Mouse (Mus musculus) forebrain, embryonic 11.5 days (tissue): ENCODE measurements at regions not wholly inside any gene's neighbourhood (a gene's known extent, or its start where the extent isn't known, plus 50 kb on each side); places are given as distances from the start of the nearest gene placed in this dataset.

ENCODE experiments used
- ATAC-seq: fragments of 200-750 bp; cut with Nextera tagmentation; replicated peaks from 2 replicates; pipeline ENCODE4 v1.8.0; 2017; ENCODE audit warnings: moderate TSS enrichment; ENCODE audit not compliant: low FRiP score
- DNase-seq: peaks from one replicate; pipeline ENCODE4 v3.0.0-alpha.2; 2017; ENCODE audit warnings: low spot score
- H3K27ac ChIP-seq: fragments of 300-500 bp; sonication (generic); 2 replicates; pipeline ENCODE4 v1.5.1; 2014; ENCODE audit warnings: low read depth, low read length
- H3K27me3 ChIP-seq: fragments of 300-500 bp; sonication (generic); 2 replicates; pipeline ENCODE4 v1.6.1; 2014; ENCODE audit warnings: mild to moderate bottlenecking, low read length, mixed read lengths; ENCODE audit not compliant: control insufficient read depth, insufficient read depth
- H3K36me3 ChIP-seq: fragments of 300-500 bp; sonication (generic); 2 replicates; pipeline ENCODE4 v1.6.1; 2014; ENCODE audit warnings: mild to moderate bottlenecking, low read length, moderate library complexity, mixed read lengths; ENCODE audit not compliant: control insufficient read depth, insufficient read depth
- H3K4me1 ChIP-seq: fragments of 300-500 bp; sonication (generic); replicated peaks from 2 replicates; pipeline ENCODE4 v1.6.1; 2014; ENCODE audit warnings: low read length, mixed read lengths; ENCODE audit not compliant: control insufficient read depth, insufficient read depth
- H3K4me2 ChIP-seq: fragments of 300-500 bp; sonication (generic); 2 replicates; pipeline ENCODE4 v1.6.1; 2014; ENCODE audit warnings: low read depth, mild to moderate bottlenecking, low read length, moderate library complexity, mixed read lengths; ENCODE audit not compliant: severe bottlenecking
- H3K4me3 ChIP-seq: fragments of 300-500 bp; sonication (generic); 2 replicates; pipeline ENCODE4 v1.5.1; 2014; ENCODE audit warnings: low read depth, low read length
- H3K9ac ChIP-seq: fragments of 300-500 bp; sonication (generic); 2 replicates; pipeline ENCODE4 v1.6.1; 2014; ENCODE audit warnings: low read length
- H3K9me3 ChIP-seq: fragments of 300-500 bp; sonication (generic); 2 replicates; pipeline ENCODE4 v1.6.1; 2016; ENCODE audit warnings: low read length, mixed read lengths; ENCODE audit not compliant: control insufficient read depth
- WGBS: fragments of 180-500 bp; shearing (Covaris S2); extraction: QIAGEN DNeasy Blood & Tissue Kit; methylation state at CpG from one replicate; pipeline ENCODE4 v1.1.7; 2014; 5-methylcytosine and 5-hydroxymethylcytosine counted together

GRCm38 (mm10) chr11:111820356-111820755 is 754.4 kb downstream of the Kcnj2 start:
- Histone ChIP-seq H3K4me3 (no peak overlapping the region), H3K9me3 (no peaks in the 10 kb centered on the region), H3K27me3 (no peaks in the 10 kb centered on the region), H3K9ac (no peak overlapping the region), H3K4me2 (no peak overlapping the region), H3K36me3 (no peaks in the 10 kb centered on the region), H3K4me1 (peaks cover 7% of the 10 kb centered on the region; the same call in 1 of the 2 replicates), H3K27ac (no peak overlapping the region)
- no peak for DNase-seq
- no peak for ATAC-seq
- WGBS: 15% methylated on average over 7 of the region's 7 CpGs

GRCm38 (mm10) chr11:111828455-111828854 is 762.5 kb downstream of the Kcnj2 start:
- Histone ChIP-seq H3K27ac (no peak overlapping the region), H3K4me2 (no peak overlapping the region)
- 42% methylated on average over 8 of the region's 8 CpGs for WGBS

GRCm38 (mm10) chr11:111838996-111839395 is 773.0 kb downstream of the Kcnj2 start:
- no peak for DNase-seq
- ATAC-seq: no peak
- Histone ChIP-seq H3K9ac (no peak overlapping the region), H3K4me3 (no peak overlapping the region), H3K27ac (no peak overlapping the region), H3K9me3 (no peaks in the 10 kb centered on the region), H3K27me3 (no peaks in the 10 kb centered on the region), H3K4me1 (peaks cover 3% of the 10 kb centered on the region; the same call in 1 of the 2 replicates), H3K36me3 (no peaks in the 10 kb centered on the region), H3K4me2 (no peak overlapping the region)
- WGBS: 90% methylated on average over 5 of the region's 5 CpGs

More at GRCm38 (mm10) chr11:111828455-111828854, 762.5 kb downstream of the Kcnj2 start:
- ATAC-seq: no peak
- Histone ChIP-seq H3K4me1 (no peaks in the 10 kb centered on the region), H3K27me3 (no peaks in the 10 kb centered on the region), H3K36me3 (no peaks in the 10 kb centered on the region), H3K4me3 (no peak overlapping the region), H3K9me3 (no peaks in the 10 kb centered on the region), H3K9ac (no peak overlapping the region)
- no peak for DNase-seq

GRCm38 (mm10) chr11:111843728-111844258 is 777.8 kb downstream of the Kcnj2 start:
- Histone ChIP-seq H3K4me1 (peaks cover 5% of the 10 kb centered on the region; the same call in 1 of the 2 replicates), H3K27ac (peak overlapping the region; percentile 68; the same call in 1 of the 2 replicates), H3K27me3 (no peaks in the 10 kb centered on the region), H3K9ac (no peak overlapping the region), H3K4me3 (no peak overlapping the region), H3K36me3 (no peaks in the 10 kb centered on the region), H3K4me2 (no peak overlapping the region), H3K9me3 (no peaks in the 10 kb centered on the region)
- ATAC-seq (peak; percentile 82), DNase-seq (peak; percentile 68)
- 7% methylated on average over 4 of the region's 4 CpGs for WGBS

GRCm38 (mm10) chr11:111844382-111845027 is 778.5 kb downstream of the Kcnj2 start:
- ATAC-seq (peak; percentile 83), DNase-seq (no peak)
- no peak overlapping the region for H3K9ac ChIP-seq
- 2% methylated on average over 7 of the region's 7 CpGs for WGBS
- H3K36me3 ChIP-seq: no peaks in the 10 kb centered on the region
- no peaks in the 10 kb centered on the region for H3K27me3 ChIP-seq
- peaks cover 5% of the 10 kb centered on the region; the same call in 1 of the 2 replicates for H3K4me1 ChIP-seq
- no peak overlapping the region for H3K4me3 ChIP-seq
- peak overlapping the region; percentile 68; the same call in 1 of the 2 replicates for H3K27ac ChIP-seq
- no peaks in the 10 kb centered on the region for H3K9me3 ChIP-seq
- H3K4me2 ChIP-seq: no peak overlapping the region

GRCm38 (mm10) chr11:111857288-111857687 is 791.3 kb downstream of the Kcnj2 start:
- DNase-seq: no peak
- H3K36me3 ChIP-seq: no peaks in the 10 kb centered on the region
- H3K4me3 ChIP-seq: no peak overlapping the region
- H3K9ac ChIP-seq: no peak overlapping the region
- no peak overlapping the region for H3K27ac ChIP-seq
- no peak overlapping the region for H3K4me2 ChIP-seq
- no peak for ATAC-seq
- WGBS: 83% methylated on average over 2 of the region's 2 CpGs
- H3K27me3 ChIP-seq: no peaks in the 10 kb centered on the region
- no peaks in the 10 kb centered on the region for H3K4me1 ChIP-seq
- H3K9me3 ChIP-seq: no peaks in the 10 kb centered on the region

GRCm38 (mm10) chr11:111858111-111858510 is 792.1 kb downstream of the Kcnj2 start:
- DNase-seq (no peak), ATAC-seq (no peak)
- Histone ChIP-seq H3K27ac (no peak overlapping the region), H3K4me2 (no peak overlapping the region), H3K36me3 (no peaks in the 10 kb centered on the region), H3K27me3 (no peaks in the 10 kb centered on the region), H3K4me1 (no peaks in the 10 kb centered on the region), H3K9ac (no peak overlapping the region), H3K4me3 (no peak overlapping the region), H3K9me3 (no peaks in the 10 kb centered on the region)
- WGBS: 85% methylated on average over 5 of the region's 5 CpGs

- Histone ChIP-seq H3K27me3 (no peaks in the 10 kb centered on the region), H3K4me3 (no peak overlapping the region), H3K4me2 (no peak overlapping the region), H3K36me3 (no peaks in the 10 kb centered on the region), H3K9ac (no peak overlapping the region), H3K9me3 (no peaks in the 10 kb centered on the region), H3K27ac (no peak overlapping the region), H3K4me1 (no peaks in the 10 kb centered on the region)
- WGBS: 48% methylated on average over 1 of the region's 1 CpGs
- no peak for DNase-seq
- no peak for ATAC-seq
Observed at GRCm38 (mm10) chr11:111865143-111865542, 799.2 kb downstream of the Kcnj2 start.

- H3K4me2 ChIP-seq: no peak overlapping the region
- H3K9me3 ChIP-seq: no peaks in the 10 kb centered on the region
- H3K9ac ChIP-seq: no peak overlapping the region
- H3K27ac ChIP-seq: no peak overlapping the region
- DNase-seq (no peak), ATAC-seq (no peak)
- H3K4me1 ChIP-seq: no peaks in the 10 kb centered on the region
- H3K36me3 ChIP-seq: no peaks in the 10 kb centered on the region
- no peaks in the 10 kb centered on the region for H3K27me3 ChIP-seq
- no peak overlapping the region for H3K4me3 ChIP-seq
- 94% methylated on average over 4 of the region's 4 CpGs for whole genome bisulfite sequencing
Observed at GRCm38 (mm10) chr11:111875406-111875805, 809.4 kb downstream of the Kcnj2 start.
